Mouse (Mus musculus): ENCODE results near the gene Hils1. TPM values are rescaled to one million over a fixed set of nuclear protein-coding genes. Genes with fewer than 3 reads are reported as not detected.
"Not testable (repeated sequence)": the region's sequence is repeated elsewhere in the genome, so short reads cannot be mapped to it uniquely, and the experiment has no call there.

Gene Hils1
- total RNA-seq, 2 experiments from 2014 or later = not detected

DNA sequence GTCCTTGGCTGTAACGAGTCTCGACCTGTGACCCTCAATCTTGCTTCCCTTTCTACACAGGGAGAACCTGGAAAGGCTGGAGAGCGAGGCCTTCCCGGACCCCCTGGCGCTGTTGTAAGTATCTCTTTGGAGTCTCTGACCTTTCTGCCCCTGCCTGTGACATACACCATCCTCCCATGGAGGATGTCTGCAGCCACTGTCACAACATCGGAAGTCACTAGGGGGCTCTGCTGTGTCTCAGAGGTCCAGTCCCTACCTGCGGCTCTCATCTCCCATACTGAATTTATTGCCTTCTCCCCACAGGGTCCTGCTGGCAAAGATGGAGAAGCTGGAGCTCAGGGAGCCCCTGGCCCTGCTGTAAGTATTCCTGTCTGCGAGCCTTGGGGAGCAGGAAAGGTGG is 23.1 kb upstream of the Hils1 start:
- no peak for ATAC-seq (replicated peaks; ENCODE audit: low FRiP score, poor library complexity, severe bottlenecking)

DNA sequence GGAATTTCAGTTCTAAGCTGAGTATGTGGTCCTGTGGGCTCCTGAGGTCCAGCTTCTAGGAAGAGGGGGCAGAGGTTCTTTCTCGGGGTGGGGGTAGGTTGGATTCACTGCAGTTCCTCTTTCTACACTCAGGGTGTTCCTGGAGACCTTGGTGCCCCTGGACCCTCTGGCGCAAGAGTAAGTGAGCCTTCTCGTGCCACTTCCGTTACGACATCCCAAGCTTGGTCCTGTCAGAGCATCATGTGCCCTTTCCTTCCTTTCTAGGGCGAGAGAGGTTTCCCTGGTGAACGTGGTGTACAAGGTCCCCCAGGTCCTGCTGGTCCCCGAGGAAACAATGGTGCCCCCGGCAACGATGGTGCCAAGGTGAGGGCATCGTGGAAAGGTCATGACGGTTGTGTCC is 22.2 kb upstream of the Hils1 start:
- no peak for ATAC-seq (replicated peaks; ENCODE audit: low FRiP score, poor library complexity, severe bottlenecking)

DNA sequence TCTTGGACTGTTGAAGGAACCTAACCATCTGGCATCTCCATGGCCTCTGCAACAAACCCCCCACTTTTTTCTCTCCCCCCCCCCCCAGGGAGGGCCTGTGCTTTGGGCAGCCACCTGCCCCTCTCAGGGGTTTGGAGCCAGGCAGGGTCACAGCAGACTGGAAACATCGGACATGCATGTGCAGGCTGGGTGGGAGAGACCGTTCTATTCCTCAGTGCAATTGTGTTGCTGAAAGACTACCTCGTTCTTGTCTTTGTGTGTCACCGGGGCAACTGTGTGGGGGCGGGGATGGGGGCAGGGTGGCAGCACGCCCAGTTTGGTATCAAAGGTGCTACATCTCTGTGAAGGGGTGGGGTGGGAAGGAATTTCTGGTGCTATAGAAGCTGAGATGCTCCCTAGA is 15.2 kb upstream of the Hils1 start:
- no peak for ATAC-seq (replicated peaks; ENCODE audit: low FRiP score, poor library complexity, severe bottlenecking)

DNA sequence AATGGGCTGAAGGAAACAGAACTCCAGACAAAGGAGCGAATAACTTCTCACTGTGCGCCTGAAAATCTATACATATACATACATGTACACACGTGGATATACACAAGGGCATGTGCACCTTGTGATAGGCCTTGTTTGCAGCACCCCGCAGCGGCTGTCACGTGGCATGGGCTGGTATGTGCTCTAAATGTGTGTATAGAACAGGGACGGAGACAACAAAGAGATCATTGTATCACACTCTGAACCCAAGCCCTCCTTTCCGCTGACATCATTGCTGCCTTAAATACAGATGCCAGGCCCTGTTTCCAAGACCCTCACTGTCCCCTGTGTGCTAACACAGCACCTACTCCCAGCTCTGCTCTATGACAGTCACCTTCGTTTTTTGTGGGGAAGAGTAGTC is 12.3 kb upstream of the Hils1 start:
- no peak for ATAC-seq (replicated peaks; ENCODE audit: low FRiP score, poor library complexity, severe bottlenecking)

DNA sequence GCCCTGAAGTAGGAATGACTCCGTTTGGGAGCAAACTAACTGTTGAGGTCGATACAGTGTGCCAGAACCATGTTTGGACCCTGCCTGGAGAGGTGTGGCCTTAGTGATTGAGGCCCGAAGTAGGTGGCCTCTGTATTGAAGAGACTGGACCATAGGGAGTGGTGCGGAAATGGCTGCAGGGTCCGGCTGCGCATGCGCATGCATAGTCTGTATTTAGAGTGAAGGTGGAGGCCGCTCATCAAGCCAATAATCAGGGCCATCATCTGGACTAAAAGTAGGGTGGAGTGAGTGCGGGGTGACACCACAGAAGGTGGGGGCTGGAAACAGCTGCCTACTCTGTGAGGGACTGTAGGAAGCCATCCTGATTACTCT is 9.7 kb upstream of the Hils1 start:
- ATAC-seq (replicated peaks; ENCODE audit: low FRiP score, poor library complexity, severe bottlenecking) = no peak

DNA sequence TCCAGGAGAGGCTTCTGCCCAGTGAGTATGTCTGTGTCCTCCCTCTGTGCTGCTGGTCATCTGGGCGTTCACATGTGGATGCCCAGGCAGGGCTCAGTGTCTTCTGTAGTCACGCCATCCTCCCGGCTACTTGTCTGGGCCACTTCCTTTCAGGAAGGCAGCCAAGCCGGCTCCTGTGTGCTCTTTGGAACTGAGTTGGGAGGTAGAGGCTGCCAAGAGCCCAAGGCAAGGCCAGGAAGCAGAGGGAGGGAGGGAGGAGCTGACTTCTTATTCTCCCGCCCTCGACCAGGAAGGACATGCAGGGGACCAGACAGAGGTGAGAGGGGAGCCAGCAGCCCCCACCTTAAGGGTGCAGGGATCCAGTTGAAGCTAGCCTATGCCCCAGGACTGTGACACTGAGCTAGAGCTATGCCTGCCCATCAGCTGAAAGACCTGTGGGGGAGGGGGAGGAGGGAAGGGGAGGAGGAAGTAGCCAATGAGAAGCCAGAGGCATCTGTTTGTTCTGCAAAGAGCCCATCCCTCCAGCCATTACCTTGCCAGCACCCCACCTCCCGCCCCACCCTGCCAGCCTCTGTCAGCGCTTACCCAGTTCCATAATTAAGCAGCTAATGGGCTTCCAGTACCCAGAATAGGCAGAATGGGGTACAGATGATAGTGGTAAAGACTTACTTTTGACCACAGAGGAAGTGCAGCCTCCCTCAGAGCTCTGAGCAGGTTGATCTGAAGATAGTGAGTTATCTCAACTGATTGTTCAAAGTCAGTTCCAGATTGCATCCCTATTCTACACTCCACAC is 9.1 kb upstream of the Hils1 start:
- no peak for ATAC-seq (replicated peaks; ENCODE audit: low FRiP score, poor library complexity, severe bottlenecking)

DNA sequence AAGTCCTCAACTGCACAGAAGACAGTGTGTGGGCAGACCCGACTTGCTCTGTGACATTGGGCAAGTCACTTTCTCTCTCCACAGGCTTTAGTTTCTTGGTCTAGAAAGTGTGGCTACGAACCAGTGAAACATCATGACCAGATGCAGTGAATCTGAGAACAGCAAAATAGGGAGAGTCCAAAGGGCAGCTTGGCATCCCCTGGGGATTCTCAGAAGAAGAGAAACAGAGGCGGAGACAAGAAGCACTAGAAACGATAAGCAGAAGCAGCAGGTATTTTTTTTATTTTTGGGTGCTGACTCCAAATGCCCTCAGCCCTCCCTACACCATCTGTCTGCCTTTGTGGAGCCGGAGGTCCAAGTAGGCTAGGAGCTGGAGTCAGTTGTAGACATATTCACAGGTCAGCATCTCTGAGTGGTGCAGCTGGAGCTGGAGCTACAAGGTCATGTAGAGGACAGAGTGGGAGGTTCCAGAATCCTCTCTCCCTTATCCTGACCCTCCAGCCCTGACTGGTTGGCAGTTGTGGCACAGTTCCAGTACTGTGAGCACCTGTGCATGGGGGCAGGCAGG is 4.8 kb upstream of the Hils1 start:
- no peak for ATAC-seq (replicated peaks; ENCODE audit: low FRiP score, poor library complexity, severe bottlenecking)

DNA sequence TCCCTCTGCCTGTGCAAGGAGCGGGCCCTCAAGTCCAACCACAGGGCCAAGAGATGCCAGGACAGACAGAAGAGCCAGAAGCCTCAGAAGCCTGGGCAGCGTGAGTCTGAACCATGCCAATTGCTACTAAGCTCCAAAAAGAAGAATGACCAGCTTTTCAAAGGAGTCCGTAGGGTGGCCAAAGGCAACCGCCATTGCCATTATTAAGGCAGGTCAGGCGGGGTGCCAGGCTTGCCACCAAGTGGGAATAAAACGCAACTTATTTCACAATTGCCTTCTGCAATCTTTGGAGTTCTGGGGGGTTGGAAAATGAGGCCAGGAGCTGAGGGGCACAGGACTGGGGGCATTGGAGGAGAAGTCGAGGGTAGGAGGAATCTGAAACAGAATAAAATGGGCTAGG is 794 bp downstream of the Hils1 start:
- no peak for ATAC-seq (replicated peaks; ENCODE audit: low FRiP score, poor library complexity, severe bottlenecking)

DNA sequence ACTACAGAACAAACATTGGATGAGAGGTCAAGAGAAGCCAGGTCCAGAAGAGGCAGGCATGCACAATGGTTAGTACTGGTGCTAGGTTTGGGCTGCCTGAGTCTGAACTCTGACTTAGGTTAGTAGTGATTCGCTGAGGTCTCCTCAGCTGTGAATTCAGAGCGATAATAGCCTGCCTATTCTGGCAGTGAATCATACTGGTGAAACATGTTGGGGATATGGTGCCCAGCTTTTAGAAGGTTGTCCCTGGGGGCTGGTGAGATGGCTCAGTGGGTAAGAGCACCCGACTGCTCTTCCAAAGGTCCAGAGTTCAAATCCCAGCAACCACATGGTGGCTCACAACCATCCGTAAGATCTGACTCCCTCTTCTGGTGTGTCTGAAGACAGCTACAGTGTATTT is 2.3 kb downstream of the Hils1 start:
- not testable (repeated sequence) for ATAC-seq (replicated peaks; ENCODE audit: low FRiP score, poor library complexity, severe bottlenecking)

DNA sequence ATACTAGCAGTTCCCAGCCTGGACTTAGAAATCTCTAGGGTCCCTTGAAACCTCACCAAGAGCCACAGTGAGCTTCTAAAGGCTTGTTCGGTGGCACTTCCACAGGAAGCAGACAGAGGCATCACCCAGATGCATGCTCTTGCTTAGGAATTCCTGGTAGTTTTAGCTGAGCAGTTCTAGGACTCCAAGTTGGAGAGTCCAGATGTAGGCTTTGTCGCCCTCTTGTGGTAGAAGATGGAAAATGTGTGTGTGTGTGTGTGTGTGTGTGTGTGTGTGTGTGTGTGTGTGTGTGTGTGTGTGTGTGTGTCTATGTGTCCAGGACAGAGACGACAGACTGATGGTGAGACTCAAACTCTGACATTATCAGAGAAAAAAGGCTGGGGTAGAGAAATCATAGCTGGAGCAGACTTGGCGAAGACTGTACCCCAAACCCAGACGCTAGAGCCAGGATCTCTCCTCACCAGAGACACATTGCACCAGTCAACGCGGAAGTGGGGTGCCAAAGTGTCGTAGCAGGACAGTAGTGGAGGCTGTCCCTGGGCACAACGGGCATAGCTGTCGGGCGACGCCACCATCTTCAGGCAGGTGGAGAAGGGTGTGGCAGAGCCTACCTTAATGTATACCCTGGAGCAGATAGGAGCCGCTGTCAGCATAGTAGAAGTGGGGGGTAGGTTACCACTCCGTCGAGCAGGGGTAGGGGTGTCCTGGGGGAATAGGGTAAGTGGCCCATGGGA is 3.0 kb downstream of the Hils1 start:
- 0 out of 2 replicates have a peak, but pooled peaks have one; percentile 48 for ATAC-seq (replicated peaks; ENCODE audit: low FRiP score, poor library complexity, severe bottlenecking)

DNA sequence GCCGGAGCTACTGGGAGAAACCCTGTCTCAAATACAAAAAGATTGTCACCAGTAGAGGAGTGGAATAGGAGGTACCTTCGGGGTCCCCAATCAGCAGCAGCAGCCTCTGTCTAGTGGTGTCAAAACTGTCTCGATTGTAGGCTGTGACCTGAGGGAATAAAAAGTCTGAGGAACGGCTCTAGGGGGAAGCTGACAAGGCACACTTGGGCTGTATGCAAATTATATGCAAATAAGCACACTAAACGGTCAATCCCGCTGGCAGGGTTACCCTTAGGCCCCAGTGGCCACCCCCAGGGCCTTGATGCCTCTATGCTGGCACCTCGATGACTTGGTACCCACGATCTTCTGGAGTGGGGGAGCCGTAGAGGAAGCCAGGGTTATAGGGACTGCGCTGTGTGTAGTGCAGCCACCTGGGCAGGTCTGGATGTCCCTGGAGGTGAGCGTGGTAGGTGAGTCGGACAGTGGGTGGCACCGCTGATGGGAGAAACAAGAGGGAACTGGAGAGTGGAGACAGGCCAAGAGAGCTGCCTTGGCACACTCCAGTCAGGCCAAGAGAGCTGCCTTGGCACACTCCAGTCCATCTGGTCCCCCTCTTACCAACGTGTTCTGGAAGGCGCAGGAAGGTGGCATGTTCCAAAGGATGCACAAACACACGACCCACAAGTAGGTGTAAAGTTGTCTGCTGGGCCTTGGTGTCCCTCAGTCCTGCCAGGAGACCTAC is 4.7 kb downstream of the Hils1 start:
- no peak for ATAC-seq (replicated peaks; ENCODE audit: low FRiP score, poor library complexity, severe bottlenecking)

DNA sequence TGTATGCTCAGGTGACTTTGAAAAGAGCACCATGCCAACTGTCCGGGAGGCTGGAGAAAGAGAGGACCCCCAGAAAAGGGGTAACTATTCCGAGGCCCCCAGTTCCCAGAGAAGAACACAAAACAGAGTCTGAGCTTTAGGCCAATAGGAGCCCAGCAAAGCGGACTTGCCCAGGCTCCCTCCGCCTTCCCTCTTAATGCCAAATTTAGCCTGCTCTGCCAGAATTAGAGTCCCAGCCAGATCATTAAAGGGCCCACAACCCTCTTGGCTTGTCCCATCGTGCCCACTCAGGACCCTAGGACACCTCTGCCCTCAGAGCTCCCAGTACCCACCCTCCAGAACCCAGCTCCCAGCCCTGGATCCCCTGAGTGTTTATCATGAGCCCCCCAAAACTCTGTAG is 5.5 kb downstream of the Hils1 start:
- no peak for ATAC-seq (replicated peaks; ENCODE audit: low FRiP score, poor library complexity, severe bottlenecking)

DNA sequence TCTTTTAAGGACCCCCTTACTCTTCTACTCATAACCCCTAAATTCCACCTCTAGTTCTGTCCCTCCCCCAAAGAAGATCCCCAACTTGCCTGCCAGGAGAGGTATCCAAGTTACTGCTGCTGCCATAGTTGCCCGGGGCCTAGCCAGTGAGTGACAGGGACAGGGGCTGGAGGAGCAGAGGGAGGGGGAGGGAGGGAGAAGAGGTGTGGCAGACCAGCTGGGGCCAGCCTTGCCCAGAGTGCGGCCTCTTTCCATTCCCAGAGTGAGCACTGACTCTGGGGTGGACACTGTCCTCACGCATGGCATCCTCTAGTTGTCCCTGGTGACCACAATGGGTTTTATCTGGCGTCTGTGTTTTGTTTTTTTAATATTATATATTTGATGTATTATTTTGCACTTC is 5.9 kb downstream of the Hils1 start:
- no peak for ATAC-seq (replicated peaks; ENCODE audit: low FRiP score, poor library complexity, severe bottlenecking)

DNA sequence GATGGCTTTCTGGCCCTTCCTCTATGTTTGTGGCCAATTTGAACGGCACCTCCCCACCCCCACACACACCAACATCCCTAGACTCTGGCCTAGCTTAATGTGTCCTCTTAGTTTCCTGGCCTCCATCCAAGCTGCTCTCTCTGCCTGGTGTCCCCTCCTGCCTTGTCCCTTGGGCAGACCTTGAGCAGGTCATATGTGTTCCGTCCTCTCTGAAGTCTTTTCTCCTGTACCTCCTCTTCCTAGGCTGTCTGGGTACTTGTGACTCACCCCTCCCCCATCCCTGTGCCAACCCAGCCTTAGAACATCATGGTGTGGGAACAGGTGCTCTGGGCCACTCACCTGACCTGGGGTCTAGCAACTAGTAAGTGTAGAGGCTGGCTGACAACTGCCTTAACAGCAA is 7.6 kb downstream of the Hils1 start:
- ATAC-seq (replicated peaks; ENCODE audit: low FRiP score, poor library complexity, severe bottlenecking) = no peak

DNA sequence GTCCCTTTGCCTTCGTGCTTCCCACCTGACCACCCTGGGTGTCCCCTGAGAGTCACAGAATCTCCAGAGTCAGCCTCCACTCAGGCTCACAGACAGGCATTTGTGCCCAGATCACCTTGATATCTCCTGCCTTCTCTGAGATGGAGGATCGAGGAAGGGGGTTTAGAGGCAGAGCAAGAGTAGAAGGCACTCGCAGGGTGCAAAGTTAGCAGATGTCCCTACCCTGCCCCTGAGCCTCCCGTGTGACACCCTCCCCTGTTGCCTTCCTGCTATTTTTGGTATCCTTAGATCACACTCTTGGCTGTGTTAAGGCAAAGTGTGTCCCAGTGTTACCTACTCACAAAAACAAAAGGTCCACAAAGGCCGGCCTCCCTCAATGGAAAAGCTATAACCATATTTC is 8.8 kb downstream of the Hils1 start, which contains the start of gene Sgca:
Sgca (minus strand) TSS at position 129 of the 400 bp plus-strand sequence.
- no peak for ATAC-seq (replicated peaks; ENCODE audit: low FRiP score, poor library complexity, severe bottlenecking)

DNA sequence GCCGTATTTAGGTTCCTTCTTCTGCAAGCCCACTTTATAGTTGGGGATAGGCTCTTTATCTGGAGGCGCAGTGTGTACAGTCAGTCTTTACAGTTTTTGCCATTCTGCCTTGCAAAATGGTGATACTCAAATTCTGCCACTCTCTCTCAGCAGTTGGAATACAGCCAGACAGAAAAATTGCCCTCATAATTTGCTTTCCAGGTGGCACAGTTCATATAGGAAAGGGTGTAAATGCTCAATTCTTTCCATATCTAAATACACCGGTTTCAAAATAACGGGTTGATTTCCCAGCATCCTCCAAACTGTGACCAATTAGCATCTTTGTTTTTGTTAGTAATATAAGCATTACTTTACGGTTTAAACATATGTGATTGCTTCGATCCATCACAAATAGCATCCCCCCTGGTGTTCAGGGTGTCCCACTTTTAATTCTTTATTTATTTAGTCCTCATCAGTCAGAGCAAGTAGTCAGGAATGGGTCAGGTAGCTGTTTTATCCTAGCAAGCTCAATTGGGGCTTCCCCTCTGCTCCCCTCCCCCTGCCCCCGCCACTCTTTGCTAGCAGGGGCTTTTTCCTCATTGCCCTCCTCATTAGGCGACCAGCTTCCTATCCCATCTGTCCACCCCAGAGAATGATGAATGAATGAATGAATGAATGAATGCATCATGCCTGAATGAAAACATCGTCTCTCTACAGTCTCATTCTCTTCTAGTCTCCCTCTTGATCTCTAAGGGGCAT is 11.0 kb downstream of the Hils1 start:
- ATAC-seq (replicated peaks; ENCODE audit: low FRiP score, poor library complexity, severe bottlenecking) = no peak

DNA sequence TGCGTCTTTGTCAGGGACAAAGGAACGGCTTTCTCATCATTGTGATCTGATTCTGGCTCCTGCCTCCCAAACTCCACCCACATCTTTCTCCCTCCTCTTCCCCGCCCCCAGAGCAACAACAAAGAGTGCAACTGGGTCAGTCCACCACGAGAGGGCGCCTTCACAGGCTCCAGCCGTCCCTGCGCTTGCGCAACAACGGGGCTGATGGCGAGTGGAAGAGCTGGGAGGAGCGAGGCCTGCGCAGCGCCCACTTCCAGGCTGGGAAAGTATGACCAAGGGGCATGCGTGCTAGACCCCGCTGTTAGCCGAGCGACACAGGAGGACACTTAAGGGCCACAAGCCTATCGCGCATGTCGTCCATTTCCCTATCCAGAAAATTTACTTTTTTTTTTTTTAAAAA is 11.6 kb downstream of the Hils1 start:
- ATAC-seq (replicated peaks; ENCODE audit: low FRiP score, poor library complexity, severe bottlenecking) = peak; percentile 97

DNA sequence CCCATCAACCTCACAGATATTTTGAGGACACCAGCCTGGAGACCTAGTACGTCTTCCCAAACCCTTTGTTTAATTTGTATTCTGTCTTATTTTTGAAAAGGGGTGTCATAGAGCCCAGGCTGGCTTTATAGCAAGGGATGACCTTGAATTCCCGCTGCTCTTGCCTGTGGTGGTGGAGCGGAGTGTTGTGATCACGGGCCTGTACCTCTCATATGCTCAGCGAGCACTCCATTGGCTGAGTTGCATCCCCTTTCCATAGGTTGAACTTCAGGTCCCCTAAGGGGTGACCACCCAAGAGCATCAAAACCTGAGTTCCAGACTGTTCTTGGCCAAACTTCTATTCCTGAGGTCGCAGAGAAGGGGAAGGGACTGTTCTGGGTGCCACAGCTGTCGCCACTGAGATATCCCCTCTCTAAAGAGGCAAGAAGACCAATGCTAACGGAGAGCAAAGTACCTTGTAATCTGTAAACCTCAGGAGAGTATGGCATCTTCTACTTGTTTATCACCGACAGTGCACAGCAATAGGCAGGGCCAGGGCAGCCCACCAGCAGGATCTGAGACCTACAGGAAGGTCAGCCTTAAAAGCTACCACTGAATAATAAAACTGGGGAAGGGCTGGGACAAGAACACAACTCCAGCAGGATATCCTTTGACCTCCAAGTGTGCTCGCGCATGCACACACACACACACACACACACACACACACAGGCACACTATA is 12.2 kb downstream of the Hils1 start:
- ATAC-seq (replicated peaks; ENCODE audit: low FRiP score, poor library complexity, severe bottlenecking) = peak; percentile 29; the same call in 1 of the 2 replicates

DNA sequence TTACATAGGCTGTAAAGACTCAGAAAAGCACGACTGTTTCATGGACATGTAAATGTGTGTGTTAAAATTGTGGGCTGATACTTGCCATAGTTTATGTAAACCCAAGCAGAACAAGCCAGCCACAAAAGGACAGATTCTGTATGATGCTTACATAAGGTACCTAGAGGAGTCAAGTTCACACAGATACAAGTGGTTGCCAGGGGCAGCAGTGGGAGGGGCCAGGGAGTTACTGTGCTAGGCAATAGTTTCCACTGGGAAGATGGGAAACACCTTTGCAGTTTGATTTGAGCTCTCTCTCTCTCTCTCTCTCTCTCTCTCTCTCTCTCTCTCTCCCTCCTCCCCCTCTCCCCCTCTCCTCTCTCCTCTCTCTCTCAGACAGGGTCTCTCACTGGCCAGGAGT is 17.7 kb downstream of the Hils1 start:
- ATAC-seq (replicated peaks; ENCODE audit: low FRiP score, poor library complexity, severe bottlenecking) = 0 out of 2 replicates have a peak, but pooled peaks have one; percentile 35
